ENCODE assay signal across 8 mouse cellular contexts in the genomic region with DNA sequence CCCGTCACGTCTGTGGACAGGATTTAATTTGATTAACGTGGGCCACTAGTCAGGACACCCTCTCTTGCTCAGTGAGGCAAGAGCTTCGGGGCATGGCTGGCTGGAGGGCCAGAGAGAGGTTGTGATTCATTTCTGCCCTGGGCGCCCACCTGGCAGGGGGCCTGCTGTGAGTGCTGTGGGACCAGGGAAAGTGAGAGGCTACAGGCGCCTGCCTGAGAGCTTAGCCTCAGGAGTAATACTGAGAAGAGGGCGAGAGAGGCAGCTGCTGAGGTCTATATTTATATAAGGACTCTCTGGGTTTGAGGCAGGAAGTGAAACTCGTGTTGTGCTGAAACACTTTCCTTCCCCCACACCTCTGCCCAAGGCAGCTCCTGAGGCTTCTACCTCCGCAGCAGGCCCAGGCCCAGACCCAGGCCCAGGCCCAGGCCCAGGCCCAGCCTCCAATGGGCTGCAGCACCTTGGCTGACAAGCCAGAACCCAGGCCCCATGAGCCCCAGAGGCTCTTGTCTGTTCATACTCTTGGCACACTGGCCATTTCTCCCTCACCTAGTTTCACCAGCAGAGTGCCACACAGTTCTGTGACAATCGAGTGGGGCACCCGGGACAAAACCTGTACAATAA.
DNase-seq lines count a peak whose midpoint lies in the region; ATAC-seq lines count a peak whose summit lies in the region.

No protein-coding gene starts in this region.

- no peak for DNase-seq in heart, embryonic 10.5 days (ENCODE audit: low spot score)
- DNase-seq in heart, postnatal 10 days, result no peak
- peak; percentile 11 to 38 for DNase-seq in CD8-positive naive resting alpha-beta T cell, adult 2 months (ENCODE audit: low read depth in 2 of 2, low spot score in 2 of 2)
- peak; percentile 69 for DNase-seq in induced T-regulatory cell, adult 2 months (ENCODE audit: low read depth)
- DNase-seq in retina, embryonic 14.5 days (ENCODE audit: low spot score), result peak; percentile 16
- no peak for DNase-seq in ovary, postnatal 14 days (ENCODE audit: low spot score)
- DNase-seq in layer of hippocampus, postnatal 36 days, result no peak

- intact Hi-C loops in heart, postnatal 10 days (cut with DNase I), result no loop called here

- no peak overlapping the region for H3K4me3 ChIP-seq in heart, embryonic 10.5 days

- H3K9me3 ChIP-seq in heart, embryonic 10.5 days, result no peaks in the 10 kb centered on the region

- no peak for ATAC-seq in cerebellum, adult (ENCODE audit: insufficient number of reproducible peaks, low FRiP score, low TSS enrichment)

- WGBS in heart, embryonic 10.5 days, result 50% methylated on average over 11 of the region's 11 CpGs

- H3K4me1 ChIP-seq in heart, embryonic 10.5 days, result peaks cover 9% of the 10 kb centered on the region

- no peaks in the 10 kb centered on the region for H3K36me3 ChIP-seq in heart, embryonic 10.5 days

- H3K27ac ChIP-seq in heart, embryonic 10.5 days, result peak overlapping the region; percentile 83

- H3K27me3 ChIP-seq in heart, embryonic 10.5 days (ENCODE audit: insufficient read depth, poor library complexity, severe bottlenecking), result no peaks in the 10 kb centered on the region

Comparison
In these comparisons a context has a peak if more than half of its experiments do, and no peak if none do; other contexts are left out.
1. DNase-seq: peak in CD8-positive naive resting alpha-beta T cell, adult 2 months (2 of 2), induced T-regulatory cell, adult 2 months (single experiment) and retina, embryonic 14.5 days (single experiment); none in heart, embryonic 10.5 days (single experiment), heart, postnatal 10 days (0 of 2), ovary, postnatal 14 days (single experiment) and layer of hippocampus, postnatal 36 days (0 of 2).